In the genomic region with DNA sequence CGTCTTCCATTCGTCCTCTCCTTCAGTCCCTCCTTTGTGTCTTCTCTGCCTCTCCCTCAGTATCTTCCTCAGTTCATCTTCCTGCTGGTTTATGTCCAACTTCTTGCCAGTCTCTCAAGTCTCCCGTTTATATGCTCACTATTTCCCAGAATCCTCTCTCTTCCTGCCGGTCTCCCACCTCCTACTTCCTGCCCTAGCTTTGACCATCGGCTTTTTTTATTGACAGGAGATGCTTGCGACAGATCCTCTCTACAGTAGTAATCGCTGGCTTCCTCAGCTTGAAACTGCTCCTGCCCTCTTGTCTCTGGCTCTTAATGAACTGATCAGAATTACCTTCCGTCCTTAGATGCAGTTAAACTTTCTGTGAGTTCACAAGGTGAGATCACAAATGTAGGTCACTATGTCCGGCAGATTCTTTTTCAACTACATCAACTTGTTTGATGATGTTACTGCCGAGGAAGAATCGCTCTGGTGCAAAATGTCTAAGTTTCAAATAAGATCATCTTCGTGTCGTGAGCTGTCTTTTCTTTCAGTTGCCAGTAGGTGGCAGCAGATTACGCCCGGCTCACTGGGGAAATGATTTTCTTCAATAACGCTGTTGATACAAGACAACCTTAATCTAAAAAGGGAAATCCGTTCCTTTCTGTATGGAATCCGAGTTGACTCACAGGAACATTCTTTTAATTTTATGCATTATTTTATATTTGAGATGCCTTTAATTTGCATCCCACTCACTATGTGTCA, we compare ENCODE assay signal across 8 mouse cellular contexts. TPM values are rescaled to one million over a fixed set of nuclear protein-coding genes. Genes with fewer than 3 reads are reported as not detected.
DNase-seq lines count a peak whose midpoint lies in the region; ATAC-seq and TF ChIP-seq lines count a peak whose summit lies in the region.

No protein-coding gene starts in this region.

- TF ChIP-seq CTCF in MEL (IDR thresholded peaks at IDR 0.05 in 2 of 3, conservative IDR thresholded peaks at IDR 0.05 in 1 of 3; ENCODE audit: control insufficient read depth in 1 of 3, insufficient read depth in 1 of 3, low read depth in 2 of 3, low read length in 3 of 3, poor library complexity in 1 of 3, severe bottlenecking in 1 of 3) = peak; percentile 85 to 98 (median 97)
- 0 out of 2 replicates have a peak, but pooled peaks have one; percentile 2 for TF ChIP-seq CTCF in small intestine, adult 2 months (IDR thresholded peaks at IDR 0.05; ENCODE audit: extremely low read depth, insufficient read length, insufficient replicate concordance, low read depth, low read length)

- no peaks in the 10 kb centered on the region for H3K27me3 ChIP-seq in forebrain, embryonic 13.5 days
- no peaks in the 10 kb centered on the region for H3K27me3 ChIP-seq in forebrain, embryonic 12.5 days
- H3K27me3 ChIP-seq in MEL (ENCODE audit: control insufficient read depth in 1 of 2, insufficient read depth in 2 of 2, low read length in 2 of 2) = no peaks in the 10 kb centered on the region; a peak in 2 of 4 replicates
- no peaks in the 10 kb centered on the region for H3K27me3 ChIP-seq in heart, embryonic 15.5 days
- no peaks in the 10 kb centered on the region for H3K27me3 ChIP-seq in small intestine, adult 2 months (ENCODE audit: control insufficient read depth, insufficient read depth, low read length)

- ATAC-seq in forebrain, embryonic 13.5 days = no peak
- ATAC-seq in forebrain, embryonic 12.5 days (ENCODE audit: low FRiP score) = no peak
- ATAC-seq in heart, embryonic 15.5 days (replicated peaks; ENCODE audit: insufficient number of reproducible peaks, insufficient read depth, low FRiP score, low read depth) = no peak

- H3K4me2 ChIP-seq in forebrain, embryonic 13.5 days = peak overlapping the region; percentile 12; the same call in 1 of the 2 replicates
- no peak overlapping the region for H3K4me2 ChIP-seq in forebrain, embryonic 12.5 days
- peak overlapping the region; percentile 48 for H3K4me2 ChIP-seq in heart, embryonic 15.5 days

- peaks cover 16% of the 10 kb centered on the region for H3K9me3 ChIP-seq in forebrain, embryonic 13.5 days (replicated peaks)
- peaks cover 15% of the 10 kb centered on the region for H3K9me3 ChIP-seq in forebrain, embryonic 12.5 days
- no peaks in the 10 kb centered on the region for H3K9me3 ChIP-seq in MEL (replicated peaks; ENCODE audit: insufficient read depth, low read length)
- no peaks in the 10 kb centered on the region for H3K9me3 ChIP-seq in heart, embryonic 15.5 days (replicated peaks)

- H3K36me3 ChIP-seq in forebrain, embryonic 13.5 days (ENCODE audit: poor library complexity, severe bottlenecking) = no peaks in the 10 kb centered on the region
- H3K36me3 ChIP-seq in forebrain, embryonic 12.5 days (replicated peaks) = no peaks in the 10 kb centered on the region
- H3K36me3 ChIP-seq in MEL (ENCODE audit: control insufficient read depth in 1 of 2, insufficient read depth in 2 of 2, low read length in 2 of 2) = no peaks in the 10 kb centered on the region
- no peaks in the 10 kb centered on the region for H3K36me3 ChIP-seq in heart, embryonic 15.5 days
- H3K36me3 ChIP-seq in small intestine, adult 2 months (ENCODE audit: control insufficient read depth, insufficient read depth, low read length) = no peaks in the 10 kb centered on the region

- 51% methylated on average over 18 of the region's 18 CpGs for WGBS in forebrain, embryonic 13.5 days
- WGBS in forebrain, embryonic 12.5 days = 52% methylated on average over 18 of the region's 18 CpGs
- WGBS in heart, embryonic 15.5 days = 29% methylated on average over 18 of the region's 18 CpGs
- WGBS in small intestine, adult 2 months = 30% methylated on average over 18 of the region's 18 CpGs

- H3K4me3 ChIP-seq in forebrain, embryonic 13.5 days = no peak overlapping the region
- H3K4me3 ChIP-seq in forebrain, embryonic 12.5 days (replicated peaks) = no peak overlapping the region
- H3K4me3 ChIP-seq in MEL (ENCODE audit: control insufficient read depth in 1 of 2, insufficient read depth in 1 of 2, low read depth in 2 of 2, low read length in 2 of 2) = peak overlapping the region; percentile 13 to 21; a peak in 2 of 4 replicates
- H3K4me3 ChIP-seq in heart, embryonic 15.5 days = peak overlapping the region; percentile 17
- H3K4me3 ChIP-seq in small intestine, adult 2 months (ENCODE audit: low read depth, low read length) = no peak overlapping the region

- no peak overlapping the region for H3K27ac ChIP-seq in forebrain, embryonic 13.5 days
- no peak overlapping the region for H3K27ac ChIP-seq in forebrain, embryonic 12.5 days
- no peak overlapping the region for H3K27ac ChIP-seq in MEL (ENCODE audit: control insufficient read depth, low read depth, low read length)
- H3K27ac ChIP-seq in heart, embryonic 15.5 days = no peak overlapping the region
- H3K27ac ChIP-seq in small intestine, adult 2 months (ENCODE audit: insufficient read depth, low read depth, low read length) = no peak overlapping the region

- H3K9ac ChIP-seq in forebrain, embryonic 13.5 days = no peak overlapping the region
- no peak overlapping the region for H3K9ac ChIP-seq in forebrain, embryonic 12.5 days
- H3K9ac ChIP-seq in MEL (ENCODE audit: control insufficient read depth, low read depth, low read length, poor library complexity, severe bottlenecking) = no peak overlapping the region
- H3K9ac ChIP-seq in heart, embryonic 15.5 days = no peak overlapping the region

- peak; percentile 82 for TF ChIP-seq RAD21 in MEL (IDR thresholded peaks at IDR 0.05; ENCODE audit: low read depth, low read length)

- H3K79me2 ChIP-seq in MEL (ENCODE audit: control insufficient read depth, insufficient read depth, low read length, poor library complexity) = no peaks in the 10 kb centered on the region

- TF ChIP-seq EP300 in MEL (IDR thresholded peaks at IDR 0.05; ENCODE audit: low read depth in 1 of 2, low read length in 2 of 2) = no peak

- DNase-seq in MEL (ENCODE audit: low read depth, low spot score) = peak; percentile 90
- peak; percentile 66 to 67 for DNase-seq in cerebellum, postnatal 14 days
- DNase-seq in layer of hippocampus, postnatal 14 days (ENCODE audit: low spot score in 2 of 2) = peak; percentile 48 to 78
- DNase-seq in lung, postnatal 36 days = peak; percentile 57

- no peaks in the 10 kb centered on the region for H3K4me1 ChIP-seq in forebrain, embryonic 13.5 days
- no peaks in the 10 kb centered on the region for H3K4me1 ChIP-seq in forebrain, embryonic 12.5 days
- no peaks in the 10 kb centered on the region for H3K4me1 ChIP-seq in MEL (ENCODE audit: control insufficient read depth in 1 of 2, insufficient read depth in 2 of 2, low read length in 2 of 2)
- H3K4me1 ChIP-seq in heart, embryonic 15.5 days (replicated peaks) = no peaks in the 10 kb centered on the region
- no peaks in the 10 kb centered on the region for H3K4me1 ChIP-seq in small intestine, adult 2 months (ENCODE audit: control insufficient read depth, insufficient read depth, insufficient read length, low read length)

- no peak for TF ChIP-seq POLR2A in MEL (IDR thresholded peaks at IDR 0.05; ENCODE audit: control insufficient read depth in 1 of 2, insufficient read depth in 1 of 2, low read depth in 1 of 2, low read length in 2 of 2, poor library complexity in 1 of 2)
- TF ChIP-seq POLR2A in small intestine, adult 2 months (IDR thresholded peaks at IDR 0.05; ENCODE audit: low read depth, low read length) = no peak

TF ChIP-seq in MEL, 35 proteins besides CTCF, POLR2A, EP300 and RAD21:
- TF ChIP-seq SMC3 (IDR thresholded peaks at IDR 0.05; ENCODE audit: low read depth, low read length) (peak; percentile 77), NELFE (IDR thresholded peaks at IDR 0.05; ENCODE audit: low read depth, low read length) (no peak), USF2 (IDR thresholded peaks at IDR 0.05; ENCODE audit: borderline replicate concordance in 1 of 2, insufficient read depth in 1 of 2, low read depth in 1 of 2, low read length in 2 of 2) (no peak), GATA1 (IDR thresholded peaks at IDR 0.05; ENCODE audit: low read depth, low read length) (peak; percentile 37), ZC3H11A (IDR thresholded peaks at IDR 0.05; ENCODE audit: low read depth, low read length) (peak; percentile 58; the same call in 1 of the 2 replicates), TBP (IDR thresholded peaks at IDR 0.05; ENCODE audit: low read depth, low read length) (0 out of 2 replicates have a peak, but pooled peaks have one; percentile 39), TCF12 (IDR thresholded peaks at IDR 0.05; ENCODE audit: low read depth, low read length) (0 out of 2 replicates have a peak, but pooled peaks have one; percentile 16), ZMIZ1 (IDR thresholded peaks at IDR 0.05; ENCODE audit: low read depth, low read length) (no peak), SIN3A (IDR thresholded peaks at IDR 0.05; ENCODE audit: low read length) (no peak)

RNA-seq across cellular contexts. Expression of a gene that starts 46.6 kb away (rescaled TPM):
- 70.1 and 80.3 TPM in 2 replicates for polyA plus RNA-seq in forebrain, embryonic 13.5 days (2015; fragmentation: Nextera tagmentation; extraction: Ambion mirVana)
- polyA plus RNA-seq in forebrain, embryonic 12.5 days (2016; fragmentation: Nextera tagmentation; extraction: Ambion mirVana) = 95.8 and 98.0 TPM in 2 replicates
- total RNA-seq in MEL (2012; rRNA removed) = 137 and 156 TPM in 2 replicates
- 100 to 1,000 TPM; 165 to 242 TPM for polyA plus RNA-seq in MEL (2012; ENCODE audit: insufficient read depth in 1 of 2, insufficient read length in 2 of 2, low read depth in 1 of 2, low replicate concordance in 2 of 2, missing spikeins in 1 of 2)
- 51.8 and 55.1 TPM in 2 replicates for polyA plus RNA-seq in heart, embryonic 15.5 days (2015; fragmentation: Nextera tagmentation; extraction: Ambion mirVana)
- 10 to 100 TPM; 49.2 to 52.3 TPM for total RNA-seq in layer of hippocampus, postnatal 14 days (2021)
- 5.8 and 14.2 TPM in 2 replicates for polyA plus RNA-seq in small intestine, adult 2 months (2012; rRNA removed)

Comparison
In these comparisons a context has a peak if more than half of its experiments do, and no peak if none do; other contexts are left out.
1. H3K4me3 ChIP-seq: peak in MEL (2 of 2) and heart, embryonic 15.5 days (single experiment); none in forebrain, embryonic 13.5 days (single experiment), forebrain, embryonic 12.5 days (single experiment) and small intestine, adult 2 months (single experiment).
2. Peak in every context shown above with its lines, with median percentiles within 50 percentile points of each other: DNase-seq.